In genomic region chr7:101862291-101862690, GRCm38 (mm10) we compare ENCODE assay signal across 19 mouse cellular contexts. TPM values are rescaled to one million over a fixed set of nuclear protein-coding genes. Genes with fewer than 3 reads are reported as not detected.
"Had no signal": no experiment of that assay in that cellular context is flagged by ENCODE, and none has a peak within 500 bp of the region (broad histone marks: within the 10 kb centered on the region; RNA-seq: fewer than 3 reads in every experiment).

No protein-coding gene starts in this region.

- H3K9ac ChIP-seq: kidney, embryonic 15.5 days; limb, embryonic 12.5 days; liver, embryonic 13.5 days; liver, postnatal 0 days; midbrain, embryonic 15.5 days; neural tube, embryonic 12.5 days; stomach, embryonic 15.5 days had no signal

- H3K27me3 ChIP-seq: kidney, embryonic 15.5 days; limb, embryonic 12.5 days; liver, embryonic 13.5 days; midbrain, embryonic 15.5 days; neural tube, embryonic 12.5 days; stomach, embryonic 15.5 days had no signal

- H3K4me2 ChIP-seq: kidney, embryonic 15.5 days; limb, embryonic 12.5 days; liver, embryonic 13.5 days; midbrain, embryonic 11.5 days; midbrain, embryonic 15.5 days; neural tube, embryonic 12.5 days; stomach, embryonic 15.5 days had no signal

- ATAC-seq: liver, postnatal 0 days; lung, postnatal 0 days; midbrain, embryonic 15.5 days had no signal

- H3K9me3 ChIP-seq: kidney, embryonic 15.5 days; limb, embryonic 12.5 days; liver, embryonic 13.5 days; midbrain, embryonic 15.5 days; neural tube, embryonic 12.5 days; stomach, embryonic 15.5 days had no signal

- H3K36me3 ChIP-seq: kidney, embryonic 15.5 days; limb, embryonic 12.5 days; liver, embryonic 13.5 days; midbrain, embryonic 15.5 days; neural tube, embryonic 12.5 days; stomach, embryonic 15.5 days had no signal

- H3K4me1 ChIP-seq: kidney, embryonic 15.5 days; limb, embryonic 12.5 days; liver, embryonic 13.5 days; midbrain, embryonic 15.5 days; neural tube, embryonic 12.5 days; stomach, embryonic 15.5 days had no signal

- DNase-seq: kidney, postnatal 14 days; layer of hippocampus, adult 9-11 months; layer of hippocampus, postnatal 36 days; liver; liver, embryonic 13.5 days; liver, postnatal 0 days; lung, postnatal 4 days; retina, postnatal 1 day; right cerebral cortex, postnatal 14 days; thymus, postnatal 36 days had no signal

- H3K27ac ChIP-seq: kidney, embryonic 15.5 days; limb, embryonic 12.5 days; liver, embryonic 13.5 days; midbrain, embryonic 15.5 days; neural tube, embryonic 12.5 days; stomach, embryonic 15.5 days had no signal

- H3K4me3 ChIP-seq: kidney, embryonic 15.5 days; limb, embryonic 12.5 days; liver, embryonic 13.5 days; midbrain, embryonic 15.5 days; neural tube, embryonic 12.5 days; stomach, embryonic 15.5 days had no signal

RNA-seq across cellular contexts. Expression of gene Folr2, which starts 5.3 kb away (rescaled TPM):
- total RNA-seq: layer of hippocampus, postnatal 36 days; monocyte, adult 5-6 weeks; neutrophil, adult 5-6 weeks had no signal
- polyA plus RNA-seq: limb, embryonic 12.5 days had no signal

RNA-seq across cellular contexts. Expression of gene Folr1, which starts 8.3 kb away (rescaled TPM):
- total RNA-seq: monocyte, adult 5-6 weeks had no signal
- polyA plus RNA-seq: limb, embryonic 12.5 days had no signal
